Mouse (Mus musculus) adrenal gland, postnatal 36 days (tissue): ENCODE measurements around the gene Tbce. TPM values are rescaled to one million over a fixed set of nuclear protein-coding genes. Genes with fewer than 3 reads are reported as not detected.
"Not testable (repeated sequence)": the region's sequence is repeated elsewhere in the genome, so short reads cannot be mapped to it uniquely, and the experiment has no call there.

Experiments
- DNase-seq, 2 experiments: peaks; one replicate each; pipeline ENCODE4 v3.0.0; 2021; ENCODE audit warnings: mixed read lengths in 1 of 2
- total RNA-seq, 2 experiments: library from RNA; stranded (reverse); gene quantifications; 2 replicates each; pipeline ENCODE4 v1.2.3; 2021

The Tbce gene
- total RNA-seq, 2 experiments from 2014 or later = 34.1 to 38.3 TPM

DNA sequence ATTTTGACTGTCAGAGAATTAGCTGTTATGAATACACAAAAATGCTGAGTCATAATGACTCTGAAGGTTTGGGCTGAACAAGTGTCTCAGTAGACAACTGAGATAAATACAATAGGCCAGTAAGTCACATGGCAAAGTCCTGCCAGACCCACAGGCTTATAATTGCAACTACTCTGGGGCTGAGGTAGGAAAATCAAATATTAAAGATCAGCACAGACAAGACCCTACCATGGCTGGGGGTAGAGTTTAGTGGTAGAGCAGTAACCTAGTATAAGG is 5.4 kb downstream of the Tbce start:
- DNase-seq = no peak

DNA sequence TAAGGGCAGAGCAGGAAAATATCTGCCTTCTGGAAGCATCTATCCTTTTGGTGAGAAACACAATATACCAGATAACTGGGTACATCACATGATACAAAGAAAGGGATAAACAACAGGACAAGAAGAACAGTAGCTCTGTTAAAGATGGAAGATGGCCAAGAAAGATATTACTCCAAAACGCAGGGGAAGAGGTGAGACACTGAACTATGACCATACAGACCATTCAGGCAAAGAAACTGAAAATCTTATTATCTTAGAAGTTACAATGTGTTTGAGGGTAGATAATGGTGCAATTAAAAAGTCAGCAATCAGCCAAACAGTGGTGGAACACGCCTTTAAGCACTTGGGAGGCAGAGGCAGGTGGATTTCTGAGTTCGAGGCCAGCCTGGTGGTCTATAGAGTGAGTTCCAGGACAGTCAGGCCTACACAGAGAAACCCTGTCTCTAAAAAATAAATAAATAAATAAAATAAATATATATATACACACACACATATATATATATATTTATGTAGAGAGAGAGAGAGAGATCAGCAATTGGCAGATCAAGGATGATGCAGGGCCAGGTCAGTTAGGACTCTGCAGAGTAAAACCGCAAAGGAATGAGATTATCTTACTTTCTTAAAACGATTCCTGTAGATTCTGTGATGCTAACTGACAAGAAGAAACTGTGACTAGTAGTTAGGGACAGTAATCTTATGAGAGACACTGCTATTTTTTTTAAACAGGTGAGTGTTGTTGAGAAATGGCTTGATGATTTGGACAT is 5.9 kb downstream of the Tbce start:
- DNase-seq = no peak

DNA sequence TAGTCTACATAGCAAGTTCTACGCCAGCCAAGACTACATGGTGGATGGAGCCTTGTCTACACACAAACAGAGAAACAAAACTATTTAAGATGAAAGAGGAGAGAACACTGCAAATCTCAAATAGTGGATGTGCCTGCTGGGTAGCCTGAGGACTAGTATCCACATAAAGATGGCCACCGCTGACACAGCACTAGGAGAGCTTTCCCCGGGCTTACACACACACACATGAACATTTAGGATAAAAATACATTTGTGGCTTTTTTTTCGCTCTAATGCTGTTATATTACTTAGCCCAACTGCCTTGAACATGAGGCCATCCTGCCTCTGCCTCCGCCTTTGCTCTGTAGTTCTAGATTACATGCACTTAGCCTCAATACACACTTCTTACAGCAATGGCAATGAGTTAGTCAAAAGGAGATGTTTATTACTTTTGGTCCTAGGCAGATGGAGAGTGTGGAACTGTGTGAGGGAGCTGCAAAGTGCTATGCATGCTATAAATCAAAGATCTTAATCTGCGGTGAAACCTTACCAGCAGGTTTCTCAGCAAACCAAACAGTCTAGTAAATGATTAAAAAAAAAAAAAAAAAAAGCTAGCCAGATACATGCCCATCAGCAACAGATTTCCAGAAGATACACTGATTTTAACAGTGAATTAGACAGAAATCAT is 13.2 kb downstream of the Tbce start:
- no peak for DNase-seq

DNA sequence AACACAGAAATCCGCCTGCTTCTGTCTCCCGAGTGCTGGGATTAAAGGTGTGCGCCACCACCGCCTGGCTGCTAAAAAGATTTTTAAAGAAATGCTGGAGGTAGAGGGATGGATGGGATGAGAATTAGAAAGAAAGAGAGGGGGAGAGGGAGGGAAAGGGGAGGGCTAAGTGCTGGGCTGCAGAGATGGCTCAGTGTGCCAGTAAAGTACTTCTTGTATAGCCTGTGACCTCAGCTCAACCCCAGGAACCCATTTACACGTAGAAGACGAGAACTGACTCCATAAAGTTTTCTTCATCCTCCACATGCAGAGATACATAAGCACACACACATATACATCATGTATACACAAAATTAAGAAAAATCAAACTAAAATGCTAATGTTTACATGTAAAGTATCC is 13.9 kb downstream of the Tbce start:
- no peak for DNase-seq

DNA sequence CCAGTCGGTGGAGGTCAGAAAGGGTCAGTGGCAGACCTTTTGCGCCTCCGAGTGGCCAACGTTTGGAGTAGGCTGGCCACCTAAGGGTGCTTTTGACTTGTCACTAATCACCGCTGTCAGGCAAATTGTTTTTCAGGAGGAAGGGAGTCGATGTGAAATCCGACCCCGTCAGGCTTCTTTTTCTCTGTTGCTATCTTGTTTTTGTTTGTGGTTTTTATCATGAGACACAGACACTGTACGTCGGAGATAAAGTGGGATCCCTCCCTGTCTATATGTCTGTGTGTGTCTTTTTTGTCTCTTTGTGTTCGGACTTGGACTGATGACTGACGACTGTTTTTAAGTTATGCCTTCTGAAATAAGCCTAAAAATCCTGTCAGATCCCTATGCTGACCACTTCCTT is 18.0 kb downstream of the Tbce start:
- DNase-seq = not testable (repeated sequence)

DNA sequence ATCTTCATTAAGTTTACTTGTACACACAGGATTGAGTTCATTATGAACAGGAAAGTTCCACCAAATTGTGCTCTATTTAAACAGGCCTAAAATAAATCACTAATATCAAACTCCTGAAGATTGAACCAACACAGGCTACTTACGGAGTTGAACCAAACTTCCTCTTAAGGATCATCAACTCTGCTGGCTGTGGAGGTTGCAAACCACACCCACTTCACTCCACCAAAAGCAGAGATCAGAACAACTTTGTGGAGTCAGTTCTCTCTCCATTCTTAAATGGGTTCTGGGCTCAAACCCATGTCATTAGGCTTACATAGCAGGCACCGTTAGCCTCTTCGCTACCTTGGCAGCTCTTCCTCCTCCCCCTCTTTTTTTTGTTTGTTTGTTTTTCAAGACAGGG is 20.6 kb downstream of the Tbce start:
- no peak for DNase-seq

DNA sequence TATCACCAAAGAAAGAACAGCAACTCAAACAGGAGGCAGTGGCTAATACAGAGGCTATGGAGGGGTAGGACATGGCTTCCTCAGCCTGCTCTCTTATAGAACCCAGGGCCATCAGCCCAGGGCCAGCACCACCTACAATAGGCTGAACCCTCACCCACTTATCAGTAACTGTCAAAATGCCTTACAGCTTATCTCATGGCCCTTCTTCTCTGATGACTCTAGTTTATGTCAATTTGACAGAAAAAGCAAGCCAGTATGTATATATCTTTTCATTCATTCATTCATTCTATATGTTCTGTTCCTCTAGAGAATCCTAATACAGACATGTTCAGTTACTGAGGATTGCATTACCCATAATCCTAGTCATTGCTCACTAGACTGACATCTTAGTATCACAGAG is 21.2 kb downstream of the Tbce start:
- no peak for DNase-seq

DNA sequence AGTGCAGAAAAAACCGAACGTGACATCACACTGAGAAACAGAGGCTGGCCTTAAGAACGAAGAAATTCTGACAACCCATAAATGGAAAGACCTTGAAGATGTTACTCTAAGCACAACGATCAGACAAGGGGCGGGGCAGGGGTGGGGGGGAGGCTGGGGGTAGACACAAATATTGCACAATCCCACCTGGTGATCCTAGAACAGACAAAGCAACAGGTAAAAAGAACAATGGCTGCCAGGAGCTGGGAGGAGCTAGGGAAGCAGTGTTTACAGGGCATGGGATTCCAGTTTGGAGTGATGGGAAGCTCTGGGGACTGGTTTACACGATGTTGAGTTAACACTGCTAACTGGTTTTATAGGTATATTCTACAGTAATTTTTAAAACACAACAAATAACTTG is 23.8 kb downstream of the Tbce start:
- DNase-seq = no peak

DNA sequence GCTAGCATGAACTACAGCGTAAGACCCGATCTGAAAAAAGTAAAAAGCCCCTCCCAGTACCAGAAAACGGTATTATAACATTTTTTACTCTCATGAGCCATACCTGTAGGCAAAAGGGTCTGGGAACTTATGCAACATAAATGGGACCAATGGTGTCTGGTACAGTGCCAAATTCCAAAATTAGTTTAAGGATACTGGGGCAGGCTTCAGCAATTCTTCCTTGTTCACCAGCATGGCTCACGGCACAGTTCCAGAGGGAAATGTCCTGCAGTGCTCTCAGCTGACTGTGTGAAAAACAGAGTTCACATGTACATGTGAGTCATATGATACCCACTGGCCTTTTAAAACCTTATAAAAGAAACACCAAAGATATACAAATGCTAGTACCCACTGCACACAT is 24.9 kb downstream of the Tbce start:
- peak in 1 of 2 experiments; percentile 19 for DNase-seq

DNA sequence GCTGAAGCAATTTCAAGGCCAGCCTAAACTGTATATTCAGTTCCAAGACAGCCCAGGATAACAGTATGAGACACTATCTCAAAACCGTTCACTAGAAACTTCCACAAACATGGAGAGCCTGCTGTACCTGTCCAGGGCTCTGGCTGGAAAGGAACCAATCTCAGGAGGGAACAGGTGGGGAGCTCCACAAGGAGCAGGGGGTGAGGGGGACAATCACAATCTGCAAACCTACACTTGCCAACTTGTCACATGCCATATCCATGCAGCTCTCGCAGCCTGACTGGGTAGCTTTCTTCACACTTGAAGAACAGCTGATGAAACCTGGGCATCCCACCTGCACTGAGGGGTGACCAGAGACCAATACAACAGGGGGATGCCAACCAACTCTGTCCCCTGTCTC is 25.4 kb downstream of the Tbce start:
- no peak for DNase-seq

DNA sequence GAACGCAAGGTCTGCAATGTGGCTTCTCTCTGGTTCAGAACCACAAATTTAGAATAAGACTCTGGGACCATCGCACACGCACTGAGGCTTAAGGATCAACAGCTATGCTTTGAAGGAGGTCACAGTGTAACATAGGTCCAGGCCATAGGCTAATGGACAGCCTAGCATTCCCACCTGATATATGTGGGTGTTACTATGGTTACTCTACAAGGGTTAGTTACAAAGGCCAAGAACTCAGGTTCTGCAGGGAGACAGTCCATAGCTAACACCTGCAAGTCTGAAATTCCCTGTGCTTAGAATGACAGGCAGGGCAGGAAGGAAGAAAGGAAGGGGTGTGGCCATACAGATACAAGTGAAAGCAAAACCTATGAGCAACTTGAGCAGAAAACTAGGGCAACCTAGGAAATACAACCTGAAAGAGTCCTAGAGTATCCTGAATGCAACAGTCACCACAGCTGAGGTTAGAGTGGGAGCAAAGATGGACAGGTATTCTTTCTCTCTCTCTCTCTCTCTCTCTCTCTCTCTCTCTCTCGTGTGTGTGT is 27.9 kb downstream of the Tbce start:
- no peak for DNase-seq

DNA sequence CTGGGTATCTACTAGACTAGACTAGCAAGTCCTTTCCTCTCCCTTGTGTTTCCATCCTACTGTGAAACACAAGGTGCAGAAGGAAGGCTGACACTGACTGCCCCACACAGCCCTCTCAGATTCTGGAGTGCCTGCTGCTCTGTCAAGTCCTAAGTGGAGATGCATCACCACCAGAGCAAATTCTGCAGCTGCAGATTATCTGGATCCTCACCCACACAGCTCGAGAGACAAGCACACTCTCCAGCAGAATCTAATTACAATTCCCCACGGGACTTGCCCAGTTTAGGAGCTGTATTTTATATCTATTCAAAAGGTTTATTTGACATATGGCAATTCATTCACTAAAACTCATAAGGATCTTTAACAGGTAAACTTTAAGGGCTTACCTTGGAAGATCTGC is 33.4 kb downstream of the Tbce start:
- no peak for DNase-seq

DNA sequence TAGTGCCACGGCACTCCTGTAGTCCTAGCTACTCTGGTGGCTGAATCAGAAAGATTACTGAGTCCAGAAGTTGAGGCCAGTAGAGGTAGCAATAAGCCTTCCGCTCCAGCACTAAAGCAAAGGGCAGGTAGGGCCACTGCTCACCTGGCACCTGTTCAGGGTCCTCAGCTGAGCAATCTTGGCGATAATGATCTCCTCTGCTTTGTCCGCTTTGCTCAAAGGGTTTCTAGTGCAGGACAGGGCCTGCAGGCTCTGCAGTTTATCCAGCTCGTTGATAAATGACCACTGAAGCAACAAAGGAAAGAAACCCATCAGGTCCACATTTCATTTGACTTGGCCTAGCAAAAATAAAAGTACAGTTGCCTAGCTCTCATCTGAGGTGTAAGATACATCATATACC is 34.4 kb downstream of the Tbce start:
- DNase-seq = no peak

DNA sequence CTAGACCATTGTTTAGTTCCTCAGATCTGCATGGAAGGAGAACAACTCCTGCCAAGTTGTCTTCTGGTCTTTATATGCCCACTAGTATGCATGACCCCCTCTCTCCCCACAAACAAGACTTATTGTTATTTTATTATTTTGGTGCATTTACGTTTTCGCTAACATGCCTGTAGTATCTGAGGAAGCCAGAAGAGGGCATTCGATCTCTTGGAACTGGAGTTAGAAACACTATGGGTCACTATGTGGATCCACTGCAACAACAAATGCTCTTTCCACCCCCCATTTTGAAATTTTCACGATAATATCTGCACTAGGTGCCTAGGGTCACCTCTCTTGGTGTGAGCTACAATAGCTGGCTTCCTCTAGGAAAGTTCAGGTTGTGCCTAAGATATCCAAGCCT is 35.4 kb downstream of the Tbce start:
- peak in 1 of 2 experiments; percentile 24 for DNase-seq

DNA sequence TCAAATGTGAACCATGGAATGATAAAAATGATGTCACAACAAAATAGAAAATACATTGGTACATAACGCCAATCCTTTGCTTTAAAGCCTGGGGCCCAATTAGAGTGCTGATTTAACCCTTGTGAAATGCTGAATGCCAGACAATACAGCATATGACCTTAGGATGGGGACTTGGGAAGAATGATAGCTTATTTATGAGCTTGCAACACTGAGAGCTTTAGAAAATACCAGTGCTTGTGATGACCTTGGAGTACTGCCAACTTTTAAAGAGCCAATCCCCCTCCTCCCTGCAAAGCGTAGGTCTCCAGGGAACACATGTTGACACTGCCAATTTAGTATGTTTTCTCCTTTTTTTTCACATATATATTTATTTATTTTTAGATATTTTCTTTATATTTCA is 36.7 kb downstream of the Tbce start:
- peak; percentile 45 to 46 for DNase-seq

DNA sequence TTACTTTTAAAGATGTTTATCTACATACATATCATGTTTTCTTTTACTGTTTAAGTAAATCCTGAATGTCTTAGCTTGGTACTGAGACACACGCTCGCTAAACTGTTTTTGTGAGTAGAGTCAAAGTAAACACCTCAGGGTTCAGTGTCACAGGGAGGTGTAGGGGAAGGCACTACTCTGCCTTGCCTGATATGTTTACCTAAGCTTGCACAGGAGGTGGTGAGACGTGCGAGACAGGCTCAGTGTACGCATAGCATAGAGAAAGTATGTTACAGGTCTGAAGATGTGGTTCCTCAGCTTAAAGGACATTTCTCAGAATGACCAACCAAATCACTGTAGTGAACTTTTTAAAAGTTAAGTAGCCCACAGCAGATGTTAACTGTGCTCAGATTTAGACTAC is 42.0 kb downstream of the Tbce start:
- DNase-seq = no peak

DNA sequence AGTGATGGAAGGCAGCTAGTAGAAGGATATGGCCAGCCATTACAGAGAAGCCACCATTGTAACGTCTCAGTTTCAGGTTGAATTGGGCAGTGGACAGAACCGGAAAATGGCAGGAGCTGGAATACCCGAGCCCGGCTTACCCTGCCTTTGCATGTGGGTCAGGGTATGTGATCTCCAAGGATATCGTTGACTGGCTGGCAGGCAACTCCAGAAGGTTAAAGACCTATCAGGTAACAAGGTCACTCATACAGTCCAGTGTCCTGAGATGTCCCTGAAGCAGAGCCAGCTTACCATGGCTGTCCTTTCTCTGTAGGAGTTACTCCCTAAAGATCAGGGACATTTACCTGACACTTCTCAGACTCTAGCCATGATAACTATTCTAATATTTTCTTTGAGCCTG is 44.4 kb downstream of the Tbce start:
- DNase-seq = no peak

DNA sequence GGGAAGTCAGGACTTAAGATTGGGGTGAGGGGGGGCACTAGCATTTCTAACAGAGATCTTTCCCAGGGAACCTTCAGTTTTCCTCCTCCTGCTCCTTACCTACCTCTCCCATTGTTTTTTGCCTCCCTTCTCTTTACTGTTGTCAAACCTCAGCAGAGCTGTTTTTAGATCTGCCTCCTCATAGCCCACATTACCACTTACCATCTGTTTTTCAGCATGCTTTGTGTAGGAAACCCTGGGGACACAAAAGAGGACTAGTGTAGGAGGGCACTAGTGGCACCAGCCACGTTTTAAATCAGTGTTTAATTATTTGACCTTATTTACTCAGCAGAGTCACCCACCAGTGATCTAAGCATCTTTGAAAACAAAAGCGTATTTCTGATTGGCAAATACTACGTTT is 46.4 kb downstream of the Tbce start:
- DNase-seq = no peak

DNA sequence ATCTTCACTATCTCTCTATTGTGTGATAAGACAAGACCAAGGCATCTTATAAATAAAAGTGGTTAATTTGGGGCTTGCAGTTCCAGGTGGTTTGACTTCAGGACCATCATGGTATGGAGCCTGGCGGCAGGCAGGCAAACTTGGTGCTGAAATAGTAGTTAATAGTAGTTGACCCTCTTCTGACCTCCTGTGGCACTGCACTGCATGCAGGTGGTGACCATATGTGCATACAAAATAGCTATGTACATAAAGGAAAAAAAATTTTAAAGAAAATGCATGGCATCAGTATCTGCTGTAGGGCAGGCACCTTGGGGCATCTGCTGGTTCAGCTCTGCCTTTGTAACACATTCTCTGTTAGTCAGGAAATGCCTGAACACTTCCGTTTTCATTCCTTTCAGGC is 49.0 kb downstream of the Tbce start:
- no peak for DNase-seq

DNA sequence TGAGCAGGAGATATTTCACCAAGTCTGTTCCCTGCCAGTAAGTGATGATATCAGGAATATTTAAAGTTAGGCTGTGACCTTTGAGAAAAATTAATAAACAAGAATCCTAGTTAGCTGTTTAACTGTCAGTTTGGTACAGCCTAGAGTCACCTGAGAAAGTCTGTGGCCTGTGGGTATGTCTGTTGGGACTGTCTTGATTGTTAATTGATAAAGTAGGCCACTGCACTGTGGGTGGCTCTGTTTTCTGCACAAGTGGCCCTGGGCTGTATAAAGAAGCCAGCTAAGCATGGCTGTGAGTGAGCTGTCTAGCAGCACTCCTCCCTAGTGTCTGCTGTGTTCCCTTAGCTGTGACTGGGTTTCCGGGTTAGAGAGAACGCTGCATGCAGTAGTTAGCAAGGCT is 50.3 kb downstream of the Tbce start:
- no peak for DNase-seq

DNA sequence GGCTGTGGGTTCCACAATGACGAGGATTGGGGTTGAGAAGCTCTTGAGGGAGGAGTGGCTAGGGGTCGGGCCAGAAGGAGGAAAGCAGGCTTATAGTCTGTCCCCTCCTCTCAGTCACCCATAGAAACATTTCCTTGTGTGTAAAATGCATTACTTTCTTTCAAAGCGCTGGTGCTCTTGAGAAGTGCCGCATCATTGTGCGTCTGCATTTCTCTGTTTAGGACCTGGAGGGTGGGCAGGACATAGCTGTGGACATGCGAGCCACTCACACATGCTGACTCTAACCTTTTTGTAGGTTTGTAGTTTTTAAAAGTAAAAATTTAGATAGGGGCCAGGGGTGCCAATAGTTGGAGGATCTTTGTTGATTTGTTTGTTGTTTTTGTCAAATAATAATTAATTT is 55.9 kb downstream of the Tbce start:
- DNase-seq = no peak

DNA sequence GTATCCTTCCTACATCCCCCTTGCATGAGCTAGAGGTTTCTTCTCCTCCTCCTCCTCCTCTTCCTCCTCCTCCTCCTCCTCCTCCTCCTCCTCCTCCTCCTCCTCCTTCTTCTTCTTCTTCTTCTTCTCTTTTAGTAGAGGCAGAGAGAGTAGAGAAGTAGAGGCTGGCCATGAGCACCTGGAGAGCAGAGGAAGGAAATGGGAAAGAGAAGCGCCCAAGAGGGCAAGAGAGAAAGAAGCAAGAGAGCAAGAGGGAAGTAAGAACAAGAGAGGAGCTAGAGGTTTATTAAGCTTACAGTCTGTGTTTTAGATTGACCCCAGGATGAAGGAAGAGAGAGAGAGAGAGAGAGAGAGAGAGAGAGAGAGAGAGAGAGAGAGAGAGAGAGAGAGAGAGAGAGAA is 57.6 kb downstream of the Tbce start:
- not testable (repeated sequence) for DNase-seq

DNA sequence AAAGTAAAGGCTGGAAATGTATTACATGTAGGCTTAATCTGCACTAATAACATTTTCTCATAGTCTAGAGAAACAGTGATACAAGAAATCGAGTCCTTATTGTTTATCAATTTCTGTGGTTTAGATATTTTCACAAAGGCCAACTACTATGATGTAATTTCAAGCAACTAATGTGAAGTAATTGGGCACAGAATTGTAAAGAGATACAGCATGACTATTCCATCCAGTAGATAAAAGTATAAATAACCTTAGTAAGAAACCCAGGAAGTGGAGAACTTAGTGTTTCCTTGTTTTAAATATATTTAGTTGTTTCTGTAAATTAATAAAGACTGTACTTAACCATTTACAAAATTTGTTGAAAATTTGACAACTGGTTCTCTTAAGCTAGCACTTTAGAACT is 69.6 kb downstream of the Tbce start:
- no peak for DNase-seq

DNA sequence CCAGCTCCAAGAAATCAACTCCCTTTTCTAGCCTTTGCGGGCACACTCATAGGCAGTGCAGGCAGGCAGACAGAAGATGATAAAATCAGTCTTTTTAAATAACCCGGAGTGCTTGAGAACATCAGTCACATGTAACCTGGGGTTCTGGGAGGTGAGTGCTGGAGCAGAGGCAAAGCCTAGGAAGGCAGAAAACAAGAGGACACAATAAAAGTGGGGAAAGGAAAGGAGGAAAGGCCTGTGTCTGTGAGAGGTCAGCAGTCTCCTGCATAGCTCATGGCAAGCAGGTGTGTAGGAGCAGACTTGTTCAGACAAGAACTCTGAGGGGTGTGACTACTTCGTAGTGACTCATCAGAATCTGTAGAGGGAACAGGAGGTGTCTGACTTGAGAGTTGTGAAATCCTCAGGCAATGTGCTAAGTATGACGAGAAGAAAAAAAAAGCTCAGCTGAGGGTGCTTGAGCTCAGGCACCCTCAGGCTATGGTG is 70.8 kb downstream of the Tbce start:
- DNase-seq = no peak
